24 mouse cellular contexts compared by ENCODE assay signal in genomic region chrX:76116562-76116961, GRCm38 (mm10).
"Had no signal": no experiment of that assay in that cellular context is flagged by ENCODE, and none has a peak within 500 bp of the region (broad histone marks: within the 10 kb centered on the region; RNA-seq: fewer than 3 reads in every experiment).

No protein-coding gene starts in this region.

- H3K4me1 ChIP-seq: heart, embryonic 15.5 days; hindbrain, embryonic 13.5 days; hindbrain, embryonic 15.5 days; kidney, embryonic 15.5 days; limb, embryonic 10.5 days; limb, embryonic 12.5 days had no signal

- H3K27me3 ChIP-seq: heart, embryonic 13.5 days; heart, embryonic 15.5 days; hindbrain, embryonic 13.5 days; hindbrain, embryonic 15.5 days; kidney, embryonic 15.5 days; limb, embryonic 12.5 days had no signal

- ATAC-seq: intestine, embryonic 16.5 days had no signal

- H3K27ac ChIP-seq: heart, adult 2 months; heart, embryonic 13.5 days; heart, embryonic 15.5 days; hindbrain, embryonic 13.5 days; hindbrain, embryonic 15.5 days; hindbrain, postnatal 0 days; kidney, embryonic 15.5 days; kidney, postnatal 0 days; layer of hippocampus, adult 2 months; left cerebral cortex, adult 2 months; limb, embryonic 10.5 days; limb, embryonic 12.5 days had no signal

- H3K9ac ChIP-seq: heart, embryonic 13.5 days; heart, embryonic 15.5 days; hindbrain, embryonic 13.5 days; hindbrain, embryonic 15.5 days; kidney, embryonic 15.5 days; limb, embryonic 12.5 days had no signal

- H3K36me3 ChIP-seq: heart, embryonic 13.5 days; heart, embryonic 15.5 days; hindbrain, embryonic 13.5 days; hindbrain, embryonic 15.5 days; kidney, embryonic 15.5 days; limb, embryonic 10.5 days; limb, embryonic 12.5 days had no signal

- H3K4me2 ChIP-seq: heart, embryonic 11.5 days; heart, embryonic 13.5 days; heart, embryonic 15.5 days; hindbrain, embryonic 13.5 days; hindbrain, embryonic 15.5 days; kidney, embryonic 15.5 days; limb, embryonic 12.5 days had no signal

- H3K9me3 ChIP-seq: heart, embryonic 13.5 days; heart, embryonic 15.5 days; hindbrain, embryonic 13.5 days; hindbrain, embryonic 15.5 days; kidney, embryonic 15.5 days; limb, embryonic 10.5 days; limb, embryonic 12.5 days had no signal

- DNase-seq: gastrocnemius, postnatal 14 days; gastrocnemius, postnatal 36 days; heart, adult 11 months; heart, adult 2 months; heart, postnatal 14 days; heart, postnatal 36 days; kidney, adult 11 months; kidney, adult 2 months; kidney, adult 9 months; kidney, postnatal 25 days; liver had no signal

- H3K4me3 ChIP-seq: heart, adult 2 months; heart, embryonic 13.5 days; heart, embryonic 15.5 days; hindbrain, embryonic 13.5 days; hindbrain, embryonic 15.5 days; kidney, embryonic 15.5 days; layer of hippocampus, adult 2 months; left cerebral cortex, adult 2 months; limb, embryonic 10.5 days; limb, embryonic 12.5 days had no signal
